Mouse (Mus musculus): Measurements from ENCODE around the gene Olfr1344. TPM values are rescaled to one million over a fixed set of nuclear protein-coding genes. Genes with fewer than 3 reads are reported as not detected.

Olfr1344 gene
- polyA plus RNA-seq (2012; rRNA removed) (not detected in 2 replicates), polyA plus RNA-seq (2014; fragmentation: Nextera tagmentation; extraction: Ambion mirVana) (not detected in 2 replicates)

- Histone ChIP-seq H3K4me2 (replicated peaks; ENCODE audit: low read depth, low read length, severe bottlenecking) (no peak within 1 kb of the TSS), H3K4me3 (replicated peaks; ENCODE audit: low read length) (no peak within 1 kb of the TSS), H3K36me3 (ENCODE audit: control insufficient read depth, insufficient read depth, low read length) (no peaks in the 10 kb centered on the region), H3K4me1 (ENCODE audit: control insufficient read depth, insufficient read depth, low read length) (no peaks in the 10 kb centered on the region), H3K9me3 (ENCODE audit: control insufficient read depth, low read length) (no peaks in the 10 kb centered on the region), H3K9ac (ENCODE audit: low read depth, low read length, severe bottlenecking) (no peak within 1 kb of the TSS), H3K27me3 (ENCODE audit: control insufficient read depth, insufficient read depth, low read length) (no peaks in the 10 kb centered on the region), H3K27ac (replicated peaks; ENCODE audit: low read depth, low read length) (no peak within 1 kb of the TSS)
- DNase-seq (ENCODE audit: low spot score), result no peak
- no peak for TF ChIP-seq POLR2A (IDR thresholded peaks at IDR 0.05; ENCODE audit: borderline replicate concordance, extremely low read depth, insufficient read depth, insufficient read length)
- no peak for ATAC-seq (ENCODE audit: low FRiP score, low read depth)
- 82% methylated on average over 3 of the region's 3 CpGs for WGBS
Observed at GRCm38 (mm10) chr7:6438388-6438787, at the start of gene Olfr1344. Gene Olfr1344, plus strand, starts transcription at chr7:6438688.

- H3K4me2 ChIP-seq (replicated peaks; ENCODE audit: low read depth, low read length, severe bottlenecking), result no peak overlapping the region
- H3K27me3 ChIP-seq (ENCODE audit: control insufficient read depth, insufficient read depth, low read length), result no peaks in the 10 kb centered on the region
- H3K27ac ChIP-seq (replicated peaks; ENCODE audit: low read depth, low read length), result no peak overlapping the region
- ATAC-seq (ENCODE audit: low FRiP score, low read depth) (no peak), DNase-seq (ENCODE audit: low spot score) (no peak)
- peaks cover 2% of the 10 kb centered on the region for H3K4me1 ChIP-seq (ENCODE audit: control insufficient read depth, insufficient read depth, low read length)
- TF ChIP-seq POLR2A (IDR thresholded peaks at IDR 0.05; ENCODE audit: borderline replicate concordance, extremely low read depth, insufficient read depth, insufficient read length), result no peak
- WGBS, result 88% methylated on average over 5 of the region's 5 CpGs
- no peak overlapping the region for H3K9ac ChIP-seq (ENCODE audit: low read depth, low read length, severe bottlenecking)
- H3K4me3 ChIP-seq (replicated peaks; ENCODE audit: low read length), result no peak overlapping the region
- H3K9me3 ChIP-seq (ENCODE audit: control insufficient read depth, low read length), result no peaks in the 10 kb centered on the region
- H3K36me3 ChIP-seq (ENCODE audit: control insufficient read depth, insufficient read depth, low read length), result peaks cover 41% of the 10 kb centered on the region
Observed at GRCm38 (mm10) chr7:6388971-6389370, 49.5 kb upstream of the Olfr1344 start.

- Histone ChIP-seq H3K4me1 (ENCODE audit: control insufficient read depth, insufficient read depth, low read length) (no peaks in the 10 kb centered on the region), H3K4me2 (replicated peaks; ENCODE audit: low read depth, low read length, severe bottlenecking) (no peak overlapping the region), H3K27ac (replicated peaks; ENCODE audit: low read depth, low read length) (no peak overlapping the region), H3K4me3 (replicated peaks; ENCODE audit: low read length) (no peak overlapping the region), H3K36me3 (ENCODE audit: control insufficient read depth, insufficient read depth, low read length) (peaks cover 42% of the 10 kb centered on the region), H3K9me3 (ENCODE audit: control insufficient read depth, low read length) (no peaks in the 10 kb centered on the region), H3K9ac (ENCODE audit: low read depth, low read length, severe bottlenecking) (no peak overlapping the region), H3K27me3 (ENCODE audit: control insufficient read depth, insufficient read depth, low read length) (no peaks in the 10 kb centered on the region)
- DNase-seq (ENCODE audit: low spot score) (no peak), ATAC-seq (ENCODE audit: low FRiP score, low read depth) (no peak)
- WGBS, result 64% methylated on average over 5 of the region's 5 CpGs
- no peak for TF ChIP-seq POLR2A (IDR thresholded peaks at IDR 0.05; ENCODE audit: borderline replicate concordance, extremely low read depth, insufficient read depth, insufficient read length)
Observed at GRCm38 (mm10) chr7:6389449-6389848, 49.0 kb upstream of the Olfr1344 start.

- peak; percentile 76 for ATAC-seq (ENCODE audit: low FRiP score, low read depth)
- no peak for TF ChIP-seq POLR2A (IDR thresholded peaks at IDR 0.05; ENCODE audit: borderline replicate concordance, extremely low read depth, insufficient read depth, insufficient read length)
- Histone ChIP-seq H3K9ac (ENCODE audit: low read depth, low read length, severe bottlenecking) (peak within 1 kb of the TSS; percentile 60), H3K4me1 (ENCODE audit: control insufficient read depth, insufficient read depth, low read length) (peaks cover 5% of the 10 kb centered on the region; the same call in 1 of the 2 replicates), H3K4me3 (replicated peaks; ENCODE audit: low read length) (peak within 1 kb of the TSS; percentile 46), H3K27me3 (ENCODE audit: control insufficient read depth, insufficient read depth, low read length) (no peaks in the 10 kb centered on the region), H3K4me2 (replicated peaks; ENCODE audit: low read depth, low read length, severe bottlenecking) (peak within 1 kb of the TSS; percentile 70), H3K9me3 (ENCODE audit: control insufficient read depth, low read length) (no peaks in the 10 kb centered on the region), H3K36me3 (ENCODE audit: control insufficient read depth, insufficient read depth, low read length) (peaks cover 12% of the 10 kb centered on the region), H3K27ac (replicated peaks; ENCODE audit: low read depth, low read length) (no peak within 1 kb of the TSS)
- 24% methylated on average over 25 of the region's 25 CpGs for WGBS
- DNase-seq (ENCODE audit: low spot score), result peak; percentile 75
Observed at GRCm38 (mm10) chr7:6397996-6398975, 40.2 kb upstream of the Olfr1344 start, which contains the start of gene Smim17. Gene Smim17, plus strand, starts transcription at chr7:6398715.

- no peak within 1 kb of the TSS for H3K4me3 ChIP-seq (replicated peaks; ENCODE audit: low read length)
- DNase-seq (ENCODE audit: low spot score), result peak; percentile 99
- H3K27me3 ChIP-seq (ENCODE audit: control insufficient read depth, insufficient read depth, low read length), result no peaks in the 10 kb centered on the region
- ATAC-seq (ENCODE audit: low FRiP score, low read depth), result peak; percentile 96
- no peaks in the 10 kb centered on the region for H3K9me3 ChIP-seq (ENCODE audit: control insufficient read depth, low read length)
- no peaks in the 10 kb centered on the region for H3K36me3 ChIP-seq (ENCODE audit: control insufficient read depth, insufficient read depth, low read length)
- under 1% methylated on average over 17 of the region's 17 CpGs for WGBS
- H3K4me2 ChIP-seq (replicated peaks; ENCODE audit: low read depth, low read length, severe bottlenecking), result no peak within 1 kb of the TSS
- TF ChIP-seq POLR2A (IDR thresholded peaks at IDR 0.05; ENCODE audit: borderline replicate concordance, extremely low read depth, insufficient read depth, insufficient read length), result no peak
- no peak within 1 kb of the TSS for H3K9ac ChIP-seq (ENCODE audit: low read depth, low read length, severe bottlenecking)
- H3K27ac ChIP-seq (replicated peaks; ENCODE audit: low read depth, low read length), result no peak within 1 kb of the TSS
- H3K4me1 ChIP-seq (ENCODE audit: control insufficient read depth, insufficient read depth, low read length), result no peaks in the 10 kb centered on the region
Observed at GRCm38 (mm10) chr7:6410043-6410442, 28.4 kb upstream of the Olfr1344 start, which contains the start of gene Gm20715. Gene Gm20715, plus strand, starts transcription at chr7:6410277.
